Mouse (Mus musculus) MEL-GATA-1-ER (cell line): ENCODE measurements around the gene Cmtm2b.

Experiments
- DNase-seq: peaks from one replicate; pipeline ENCODE4 v3.0.0-alpha.2; 2012; ENCODE audit warnings: low read depth; ENCODE audit errors: extremely low read depth

The Cmtm2b gene

DNA sequence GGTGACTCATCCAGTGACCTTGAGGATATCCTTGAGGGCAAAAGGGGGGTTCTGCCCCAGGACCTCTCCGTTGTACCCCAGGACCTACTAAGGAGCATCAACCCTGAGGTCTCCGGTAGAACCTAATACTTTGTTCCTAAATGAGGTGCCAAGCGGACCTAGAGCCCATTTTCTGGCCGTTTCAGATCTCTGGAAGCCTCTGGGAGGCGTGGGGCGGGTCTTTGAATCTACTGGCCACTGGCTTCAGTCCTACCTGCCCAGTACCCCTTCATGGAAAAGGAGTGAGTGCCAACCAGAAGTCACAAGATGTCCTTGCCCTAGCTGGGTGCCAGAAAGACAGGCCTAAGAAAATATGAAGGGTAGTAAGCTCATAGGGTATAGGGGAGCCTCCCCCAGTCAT, 19.6 kb downstream of the Cmtm2b start:
- DNase-seq = no peak

DNA sequence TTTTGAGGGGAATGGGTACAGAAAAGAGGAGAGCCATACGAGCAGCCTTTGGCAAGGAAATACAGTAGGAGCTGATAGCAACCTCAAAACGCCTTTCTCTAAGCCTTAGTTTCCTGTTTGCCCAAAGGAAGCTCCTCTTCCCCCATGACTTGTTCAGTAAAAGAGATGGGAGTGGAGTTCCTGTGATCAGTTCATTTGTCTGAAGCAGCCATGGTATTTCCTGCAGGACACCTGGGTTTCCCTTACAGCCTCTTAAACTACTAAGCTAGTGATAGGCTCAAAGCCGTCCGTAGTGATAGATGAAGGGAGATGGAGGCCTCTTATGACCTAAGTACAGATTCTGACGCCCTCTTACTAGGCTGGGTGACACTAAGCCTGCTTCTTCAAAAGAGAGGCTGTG, 20.4 kb downstream of the Cmtm2b start:
- no peak for DNase-seq

DNA sequence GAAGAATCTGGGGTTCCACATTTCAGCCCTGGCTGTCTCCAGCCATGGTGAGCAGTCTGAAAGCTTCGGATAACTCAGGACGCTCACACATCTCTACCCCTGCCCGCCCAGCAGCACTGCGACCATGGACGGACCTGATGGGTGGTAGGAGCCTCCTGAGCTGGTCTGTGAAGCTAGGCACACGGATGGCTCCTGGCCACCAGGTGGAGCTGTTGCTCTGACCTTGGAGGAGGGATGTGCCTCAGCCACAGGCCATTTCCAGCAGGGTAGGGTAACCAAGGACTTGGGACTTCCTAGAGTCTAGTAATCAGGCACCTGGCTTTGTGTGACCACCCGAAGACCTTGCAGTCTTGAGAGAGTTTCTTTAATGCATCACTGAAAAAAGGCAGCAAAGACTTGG, 21.9 kb downstream of the Cmtm2b start:
- DNase-seq = no peak

DNA sequence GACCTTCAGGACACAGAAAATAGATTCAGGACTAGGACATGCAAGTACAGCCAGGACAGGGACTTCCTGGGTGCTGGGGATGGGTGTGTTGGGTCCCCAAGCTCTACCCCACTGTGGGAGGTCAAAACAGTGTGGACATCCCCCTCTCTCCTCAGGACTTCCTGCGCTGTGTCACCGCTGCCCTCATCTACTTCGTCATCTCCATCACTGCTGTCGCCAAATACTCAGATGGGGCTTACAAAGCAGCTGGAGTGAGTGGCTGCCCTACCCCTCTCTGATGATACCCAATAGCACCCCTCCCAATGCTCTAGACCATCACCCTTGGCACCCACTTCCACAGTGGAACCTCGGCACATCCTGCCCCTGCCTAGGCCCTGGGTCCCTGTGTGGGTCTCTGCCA, 22.6 kb downstream of the Cmtm2b start:
- no peak for DNase-seq

DNA sequence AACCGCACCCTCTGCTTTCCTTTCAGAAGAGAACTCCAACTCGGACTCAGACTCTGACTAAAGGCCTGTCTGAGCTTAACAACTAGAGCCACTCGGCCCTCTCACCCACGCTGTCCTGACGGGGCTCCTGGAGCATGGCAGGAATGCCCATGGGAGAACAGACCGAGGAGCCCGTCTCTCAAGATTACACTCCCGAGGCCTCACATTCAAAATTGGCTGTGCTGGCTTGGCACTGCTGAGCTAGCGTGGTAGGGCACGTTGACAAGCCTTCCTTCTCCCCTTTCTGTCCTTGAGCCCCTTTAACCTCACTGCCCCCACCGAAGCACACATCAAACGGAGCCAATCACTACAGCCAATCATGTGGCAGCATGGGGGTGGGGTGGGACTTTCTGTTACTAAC, 24.7 kb downstream of the Cmtm2b start:
- DNase-seq = no peak

DNA sequence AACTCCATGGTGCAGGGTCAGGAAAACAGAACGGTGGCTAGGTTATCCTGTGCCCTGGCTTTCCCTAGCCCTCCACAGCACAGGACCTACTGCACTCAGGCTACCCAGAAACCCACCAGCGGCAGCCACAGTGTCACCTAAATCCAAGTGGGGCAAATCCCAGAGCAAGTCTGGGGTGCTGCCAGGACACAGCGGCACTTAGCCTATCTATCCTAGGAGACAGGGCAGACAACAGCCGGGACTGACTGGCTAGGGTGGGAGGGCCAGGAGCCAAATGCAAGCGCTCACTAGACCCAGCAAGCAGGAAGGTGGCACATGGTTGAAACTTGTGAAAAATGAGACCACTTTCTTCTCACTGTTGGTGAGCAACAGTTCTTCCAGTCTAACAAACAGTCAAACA, 26.9 kb downstream of the Cmtm2b start:
- DNase-seq = no peak

DNA sequence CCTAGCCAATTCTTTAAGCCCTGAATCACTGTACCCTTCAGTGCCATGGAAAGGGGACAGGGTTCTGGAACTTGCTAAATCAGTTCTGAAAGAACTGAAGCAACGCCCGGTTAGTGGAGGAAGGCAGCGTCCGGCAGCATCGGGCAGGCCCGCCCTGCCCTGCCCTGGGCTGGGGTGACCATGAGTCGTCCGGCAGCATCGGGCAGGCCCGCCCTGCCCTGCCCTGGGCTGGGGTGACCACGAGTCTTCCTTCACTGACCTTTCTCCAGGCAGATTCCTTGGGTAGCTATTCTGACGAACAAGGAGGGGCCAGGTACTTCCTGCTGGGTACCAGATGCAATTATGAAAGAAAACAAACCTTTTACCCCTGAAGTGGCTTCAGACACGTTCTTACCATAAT, 28.0 kb downstream of the Cmtm2b start:
- no peak for DNase-seq

DNA sequence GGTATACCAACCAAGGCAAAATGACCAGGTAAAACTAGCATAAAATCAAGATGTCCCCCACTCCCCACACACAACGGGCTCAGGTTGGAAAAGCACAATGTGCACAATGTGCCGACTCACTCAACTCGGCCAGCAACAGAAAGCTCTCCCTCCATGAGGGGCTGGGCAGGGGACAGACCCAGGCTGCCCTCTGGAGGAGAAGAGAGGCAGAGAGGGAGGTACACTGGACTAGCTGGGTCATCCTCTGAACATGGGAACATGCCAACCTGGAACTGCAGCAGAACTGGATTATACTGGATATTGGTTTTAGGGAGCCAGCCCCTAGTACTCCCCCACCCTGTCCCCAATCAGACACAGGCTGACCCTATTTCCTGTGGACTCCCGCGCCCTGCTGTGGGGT, 31.2 kb downstream of the Cmtm2b start:
- no peak for DNase-seq

DNA sequence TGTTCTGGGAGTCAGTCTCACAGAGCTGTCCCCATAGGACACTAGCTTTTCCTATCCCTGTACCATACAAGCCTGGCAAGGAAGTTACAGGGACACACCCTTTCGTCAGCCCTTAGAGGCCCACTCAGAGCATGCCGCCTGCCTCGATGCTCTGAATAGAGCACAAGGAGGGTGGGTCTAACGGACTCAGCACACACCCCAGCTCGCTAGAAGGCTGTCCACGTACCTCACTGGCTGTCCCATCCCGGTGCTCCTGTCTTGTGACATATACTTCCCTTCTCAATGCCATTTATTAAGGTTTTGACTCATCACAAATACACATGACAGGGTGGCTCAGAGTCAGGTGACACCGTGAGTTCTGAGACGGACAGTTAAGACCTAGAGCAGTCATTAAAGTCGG, 32.5 kb downstream of the Cmtm2b start:
- no peak for DNase-seq

DNA sequence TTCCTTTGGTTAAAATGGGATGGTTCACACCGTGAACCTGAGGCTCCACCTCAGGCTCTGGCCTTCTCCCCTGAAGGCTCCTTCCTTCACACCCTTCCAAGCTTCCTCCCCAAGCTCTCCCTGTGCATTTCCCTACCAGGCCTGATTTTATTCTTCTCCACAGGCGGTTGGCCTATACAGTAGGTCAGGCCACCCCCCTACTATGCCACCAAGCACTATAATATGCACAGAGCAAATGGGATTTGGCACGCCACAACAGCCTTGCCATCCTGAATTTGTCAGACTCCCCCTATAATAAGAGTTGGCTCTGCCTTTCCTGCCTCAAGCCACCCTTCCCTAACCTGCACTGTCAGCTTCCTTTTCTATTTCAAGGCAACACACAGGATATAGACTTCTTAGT, 36.6 kb downstream of the Cmtm2b start:
- DNase-seq = no peak

DNA sequence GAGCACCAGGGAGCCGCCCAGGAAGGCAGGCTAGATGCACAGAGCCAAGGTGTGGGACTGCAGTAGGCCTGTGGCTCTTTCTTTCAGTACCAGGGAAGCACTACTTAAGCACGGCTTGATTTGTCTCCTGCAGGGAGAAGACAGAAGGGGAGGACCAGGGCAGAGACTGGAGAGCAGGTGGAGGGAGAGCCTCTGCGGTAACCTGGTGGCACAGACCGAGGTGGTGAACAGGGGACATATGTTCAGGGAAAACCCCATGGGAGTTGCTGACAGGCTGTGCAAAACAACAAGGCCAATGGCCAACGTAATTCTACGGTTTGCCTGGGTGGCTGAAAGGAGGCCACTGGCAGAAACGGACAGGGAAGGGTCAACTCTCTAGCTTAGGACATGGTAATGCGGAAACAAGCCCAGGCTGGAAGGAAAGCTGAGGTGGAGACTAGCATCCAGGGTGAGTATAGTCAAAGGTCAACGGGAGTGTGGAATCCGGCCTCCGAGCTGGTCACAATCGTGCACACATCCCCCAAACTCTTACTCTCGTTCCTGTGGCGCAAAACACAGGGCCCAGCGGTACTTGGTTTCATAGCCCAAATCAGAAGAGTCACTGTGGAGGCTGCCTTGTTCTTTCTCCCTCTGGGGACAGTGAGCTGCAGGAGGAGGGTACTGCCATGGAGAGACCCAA, 37.9 kb downstream of the Cmtm2b start:
- DNase-seq = no peak

DNA sequence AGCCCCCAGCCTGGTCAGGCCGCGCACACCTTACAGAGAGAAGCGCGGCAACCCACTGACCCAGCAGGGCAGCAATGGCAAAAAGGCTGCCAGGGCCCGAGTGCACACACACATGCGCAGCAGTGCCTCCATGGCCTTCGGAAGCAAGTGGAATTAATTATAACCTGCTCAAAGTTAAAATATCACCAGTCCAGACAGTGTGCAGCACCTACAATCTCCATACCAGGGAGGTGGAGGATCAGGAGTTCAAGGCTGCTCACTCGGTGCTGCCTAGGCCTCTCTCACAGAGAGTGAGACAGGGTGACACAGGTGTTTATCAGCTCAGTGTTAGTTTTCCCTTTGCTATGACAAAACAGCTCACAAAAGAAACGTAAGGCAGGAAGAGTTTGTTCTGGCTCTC, 43.7 kb downstream of the Cmtm2b start:
- no peak for DNase-seq

DNA sequence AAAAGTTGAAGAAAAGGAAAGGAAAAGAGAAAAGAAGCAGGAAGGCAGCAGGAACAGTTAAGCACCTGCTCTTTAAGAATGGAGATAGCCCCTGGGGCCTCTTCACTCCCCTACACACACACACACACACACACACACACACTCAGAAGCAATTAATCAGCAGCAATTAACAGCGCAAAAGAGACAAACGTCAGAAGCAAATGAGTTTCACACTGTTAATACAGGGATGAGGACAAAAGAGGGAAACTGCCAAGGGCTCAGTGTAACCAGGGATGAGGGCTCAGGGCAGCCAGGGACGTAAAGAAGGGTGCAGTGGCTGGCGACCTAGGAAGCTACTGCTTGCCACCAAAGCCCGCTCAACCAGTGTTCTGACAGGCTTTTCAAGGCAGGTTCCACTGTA, 45.4 kb downstream of the Cmtm2b start:
- DNase-seq = no peak

DNA sequence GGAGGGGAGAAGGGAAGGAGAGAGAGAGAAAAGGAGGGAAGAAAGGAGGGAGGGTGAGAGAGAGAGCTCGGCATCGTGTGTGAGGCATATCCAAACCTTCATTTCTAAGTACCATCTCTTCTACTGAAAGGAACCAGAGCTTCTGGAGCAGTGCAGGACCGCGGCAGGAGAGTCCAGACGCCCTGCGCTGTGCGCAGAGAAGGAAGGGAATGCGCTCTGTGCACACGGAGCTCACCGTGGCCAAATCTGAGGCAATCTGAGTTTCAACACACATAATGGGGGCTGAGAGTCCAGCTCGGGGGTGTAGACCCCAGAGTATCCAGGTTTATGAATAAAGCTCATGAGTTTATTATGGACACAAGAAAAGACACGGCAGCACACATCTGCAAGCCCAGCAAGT, 47.6 kb downstream of the Cmtm2b start:
- no peak for DNase-seq

DNA sequence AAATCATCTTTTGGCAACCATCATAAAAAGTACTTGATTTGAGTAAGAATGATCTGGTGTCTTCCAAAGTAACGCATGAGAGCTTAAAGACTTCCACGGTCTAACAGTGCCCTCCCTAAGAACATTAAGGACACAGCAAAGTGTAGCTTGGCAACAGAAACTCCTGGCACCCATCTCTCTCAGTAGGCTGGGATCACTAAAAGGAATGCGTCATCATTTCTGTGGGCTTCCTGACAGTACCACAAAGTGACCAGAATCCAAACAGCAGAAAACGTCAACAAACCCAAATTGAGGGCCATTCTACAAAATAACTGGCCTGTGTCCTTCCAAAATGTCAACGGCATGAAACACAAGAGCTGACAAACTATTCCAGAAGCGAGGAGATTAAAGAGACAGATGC, 48.0 kb downstream of the Cmtm2b start:
- no peak for DNase-seq

DNA sequence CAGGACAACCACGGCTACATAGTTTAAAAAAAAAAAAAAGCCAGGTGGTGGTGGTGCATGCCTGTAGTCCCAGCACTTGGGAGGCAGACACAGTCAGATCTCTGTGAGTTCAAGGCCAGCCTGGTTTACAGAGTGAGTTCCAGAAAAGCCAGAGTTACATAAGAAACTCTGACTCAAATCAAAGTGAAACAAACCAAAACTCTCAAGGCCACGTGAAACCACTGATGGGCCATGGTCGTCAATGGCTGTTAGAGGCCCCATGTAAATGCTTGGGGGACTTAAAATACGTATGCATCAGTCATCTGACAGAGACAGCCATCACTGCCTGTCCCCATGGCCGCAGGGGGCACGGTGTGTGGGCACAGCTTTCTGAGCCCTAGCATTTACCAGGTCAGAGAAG, 49.1 kb downstream of the Cmtm2b start:
- no peak for DNase-seq

DNA sequence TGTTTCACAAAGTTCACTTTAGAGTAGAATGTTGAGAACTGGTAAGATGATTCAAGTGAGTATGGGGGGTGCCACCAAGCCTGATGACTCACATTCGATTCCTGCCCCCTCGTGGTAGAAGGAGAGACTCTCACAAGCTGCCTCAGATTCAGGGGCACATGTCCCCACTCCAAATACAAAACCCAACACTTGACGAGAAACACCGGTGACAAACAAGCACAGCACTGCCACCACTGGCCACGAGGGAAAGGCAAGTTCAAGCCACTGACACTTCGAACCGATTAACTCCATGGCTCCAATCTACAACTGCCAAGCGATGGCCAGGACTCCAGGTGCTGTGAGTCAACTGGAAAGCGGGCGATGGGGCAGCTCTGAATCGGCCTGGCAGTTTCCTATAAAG, 51.7 kb downstream of the Cmtm2b start:
- DNase-seq = no peak

DNA sequence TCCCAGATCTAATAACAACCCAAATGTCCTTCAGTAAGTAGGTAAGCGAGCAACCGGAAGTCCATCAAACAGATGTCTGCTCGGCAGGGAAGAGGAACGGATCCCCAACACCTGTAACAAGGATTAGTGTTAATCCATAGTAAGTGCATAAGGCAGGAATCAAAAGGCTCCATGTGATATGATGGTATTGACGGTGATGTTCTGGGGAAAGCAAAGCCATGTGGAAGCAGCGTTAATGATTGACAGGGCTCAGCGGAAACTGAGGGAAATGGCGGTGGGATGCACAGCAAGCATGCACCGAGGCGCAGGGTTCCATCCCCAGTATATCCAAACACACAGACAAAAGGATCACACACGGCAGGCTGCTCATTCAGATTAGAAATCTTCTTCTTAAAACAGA, 52.2 kb downstream of the Cmtm2b start:
- no peak for DNase-seq

DNA sequence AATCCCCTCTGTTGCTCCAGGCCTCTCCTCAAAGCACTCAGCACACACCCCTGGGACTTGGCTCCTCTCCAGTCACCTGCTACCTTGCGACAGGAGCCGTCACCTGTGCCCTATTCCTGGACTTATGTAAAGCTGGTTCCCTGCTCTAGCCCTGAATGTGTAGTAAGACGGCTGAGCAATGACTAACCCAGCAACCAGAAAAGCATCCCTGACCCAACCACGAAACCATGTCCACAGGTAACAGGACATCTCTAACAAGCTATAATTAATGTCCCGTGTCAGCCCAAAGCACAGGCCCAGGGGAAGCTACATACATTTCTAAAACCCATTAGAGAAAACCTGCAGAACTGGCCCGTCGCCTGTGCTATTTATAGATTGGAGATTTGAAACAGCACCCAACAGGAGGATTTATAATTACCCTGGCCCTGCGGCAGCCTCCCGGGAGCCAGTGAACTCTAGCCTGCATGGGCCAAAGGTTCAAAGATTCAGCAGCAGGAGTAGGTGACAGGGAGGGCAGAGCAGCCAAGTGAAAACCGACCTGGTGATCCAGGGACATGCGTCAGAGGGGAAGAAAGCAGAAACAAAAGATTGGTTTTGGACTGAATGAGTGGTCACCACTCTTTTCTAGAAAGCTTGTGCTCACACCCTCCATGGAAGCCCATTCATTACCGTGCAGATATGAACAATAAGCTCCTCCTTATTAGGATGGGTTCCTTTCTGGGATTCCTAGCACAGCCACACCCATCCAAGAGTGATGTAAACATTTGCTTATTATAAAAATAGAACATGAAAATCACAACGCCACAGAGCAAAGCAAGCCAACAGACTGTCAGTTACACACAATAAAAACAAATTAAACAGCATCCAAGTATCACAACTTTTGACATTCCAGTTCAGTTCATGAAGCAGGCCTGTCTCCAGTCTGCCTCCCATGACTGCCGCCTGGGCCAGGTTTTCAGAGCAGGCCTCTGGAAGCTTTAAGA, 53.1 kb downstream of the Cmtm2b start:
- no peak for DNase-seq

DNA sequence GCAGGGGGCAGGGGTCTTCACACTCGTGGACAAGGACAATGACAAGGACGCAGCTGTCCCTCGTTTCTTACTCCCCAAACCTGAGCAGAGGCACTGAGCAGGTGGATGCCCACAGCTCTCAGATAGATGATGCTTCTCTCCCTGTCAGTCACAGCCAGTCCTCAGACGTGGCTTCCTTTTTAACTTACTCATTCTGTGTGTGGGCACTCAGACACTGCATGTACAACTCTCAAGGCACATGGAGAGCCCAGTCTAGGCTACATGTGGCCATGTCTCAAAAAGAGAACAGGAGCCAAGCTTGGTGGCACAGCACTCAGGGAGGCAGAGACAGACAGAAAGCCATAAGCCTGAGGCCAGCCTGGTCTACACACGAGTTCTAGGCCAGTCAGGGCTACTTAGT, 53.9 kb downstream of the Cmtm2b start:
- no peak for DNase-seq

DNA sequence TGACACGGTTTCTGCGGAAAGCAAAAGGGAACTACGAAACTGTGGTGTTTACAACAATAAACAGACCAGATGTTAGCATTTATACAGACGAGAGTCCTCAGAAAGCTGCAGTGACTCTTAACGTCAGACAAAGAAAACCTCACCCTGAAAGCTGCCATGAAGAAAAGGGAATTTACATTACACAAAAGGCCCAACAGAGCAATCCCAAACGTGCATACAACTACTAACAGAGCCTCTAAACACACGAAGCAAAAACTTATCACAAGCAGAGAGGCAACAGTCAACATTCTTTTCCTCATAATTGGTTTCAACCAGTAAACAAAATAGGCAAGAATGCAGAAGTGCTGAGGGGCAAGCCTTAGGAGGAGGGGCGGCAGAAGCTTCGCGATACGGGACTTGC, 54.6 kb downstream of the Cmtm2b start:
- DNase-seq = no peak

DNA sequence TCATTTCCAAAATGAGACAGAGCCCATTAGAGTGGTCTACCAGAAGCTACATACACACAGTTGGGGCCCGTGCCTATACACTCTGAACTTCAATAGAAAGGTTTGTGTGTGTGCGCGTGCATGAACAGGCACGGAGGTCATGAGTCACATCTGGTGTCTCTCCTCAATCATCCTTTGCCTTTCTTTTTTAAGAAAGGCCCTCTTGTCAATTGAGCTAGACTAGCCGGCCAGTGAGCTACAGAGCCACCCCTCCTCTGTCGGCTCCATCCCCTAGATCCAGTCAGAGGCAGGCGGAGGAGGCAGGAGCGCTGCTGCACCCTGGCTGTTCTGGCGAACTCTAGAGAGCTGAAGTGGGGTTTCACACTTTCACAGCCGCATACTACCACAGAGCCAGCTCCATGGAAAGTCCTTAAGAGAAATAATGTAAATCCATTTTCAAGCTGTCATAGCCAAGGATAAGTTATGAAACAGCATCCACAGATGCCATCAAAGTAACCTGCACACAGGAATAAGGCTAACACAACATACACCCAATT, 57.3 kb downstream of the Cmtm2b start:
- no peak for DNase-seq

DNA sequence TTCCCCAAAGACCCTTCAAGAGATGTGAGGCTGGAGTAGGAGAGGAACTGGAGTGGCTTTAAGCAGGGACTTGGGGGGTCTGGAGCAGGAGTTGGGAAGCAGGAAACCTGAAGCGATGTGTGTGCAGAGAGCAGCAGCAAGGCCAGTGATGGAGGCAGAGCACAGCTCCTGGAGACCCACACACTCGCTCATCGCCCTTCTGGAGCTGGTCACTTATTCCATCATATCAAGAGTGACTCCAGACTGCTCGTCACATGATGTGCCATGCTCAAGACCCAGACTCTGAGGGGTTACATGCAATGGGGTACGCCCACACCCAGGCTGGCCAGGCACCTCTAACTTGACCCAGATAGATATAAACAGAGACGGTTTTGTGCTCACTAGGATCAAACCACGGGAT, 58.2 kb downstream of the Cmtm2b start:
- no peak for DNase-seq
